Mouse (Mus musculus) frontal cortex, postnatal 14 days (tissue): Measurements from ENCODE around the gene Olfr1348.
"Not testable (repeated sequence)": the region's sequence is repeated elsewhere in the genome, so short reads cannot be mapped to it uniquely, and the experiment has no call there.

Experiments used
- DNase-seq, 2 experiments: peaks; one replicate each; pipeline ENCODE4 v3.0.0; 2022; ENCODE audit warnings: low spot score in 2 of 2

Olfr1348 gene

GRCm38 (mm10) chr7:6508648-6509047 is at the start of gene Olfr1348:
Gene Olfr1348 (minus strand): TSS chr7:6508748.
- DNase-seq: no peak

GRCm38 (mm10) chr7:6526141-6526540 is 17.6 kb upstream of the Olfr1348 start:
- no peak for DNase-seq

GRCm38 (mm10) chr7:6525001-6525400 is 16.5 kb upstream of the Olfr1348 start:
- no peak for DNase-seq

DNA sequence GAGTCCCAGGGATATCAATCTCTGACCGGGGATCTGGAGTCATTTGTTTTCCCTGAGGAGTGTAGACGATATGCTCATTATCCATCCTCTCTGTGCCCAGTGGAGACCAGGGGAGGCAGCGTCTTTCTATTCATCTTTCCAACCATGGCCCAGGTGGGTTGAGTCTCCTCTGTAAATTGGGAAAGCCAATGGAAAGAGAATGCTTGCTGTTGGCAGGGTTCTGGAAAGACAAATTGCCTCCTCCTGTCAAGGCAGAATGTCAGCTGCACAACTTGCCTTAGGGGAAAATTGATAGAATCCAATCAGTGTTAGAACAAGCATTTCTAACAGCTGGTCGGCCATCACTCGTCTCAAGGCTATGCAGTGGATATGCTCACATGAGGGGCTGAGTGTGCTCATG is 14.3 kb upstream of the Olfr1348 start, which contains the start of gene Olfr1349:
Gene Olfr1349, minus strand, starts transcription at position 101 of the 400 bp plus-strand sequence.
- no peak for DNase-seq

DNA sequence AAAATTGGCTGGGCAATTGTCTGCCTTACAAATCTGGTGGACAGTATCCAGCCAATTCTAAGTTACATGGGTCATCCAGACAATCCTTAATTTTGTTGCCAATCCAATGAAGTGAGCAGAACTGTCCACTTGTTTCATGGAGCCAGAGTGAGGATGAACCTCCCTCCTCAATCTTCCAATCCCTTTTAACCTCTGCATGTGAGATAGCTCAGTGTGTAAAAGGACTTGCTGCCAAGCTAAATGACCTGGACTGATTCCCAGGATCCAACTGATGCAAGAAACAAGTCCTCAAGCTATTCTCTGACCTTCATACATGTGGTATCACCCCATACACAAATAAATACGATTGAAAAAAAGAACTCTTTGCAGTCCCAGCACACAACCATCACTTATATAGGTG is 13.1 kb upstream of the Olfr1348 start:
- DNase-seq: no peak

GRCm38 (mm10) chr7:6499655-6500054 is 8.9 kb downstream of the Olfr1348 start, which contains the start of gene Olfr1347:
Gene Olfr1347 (minus strand): TSS chr7:6499755.
- no peak for DNase-seq

DNA sequence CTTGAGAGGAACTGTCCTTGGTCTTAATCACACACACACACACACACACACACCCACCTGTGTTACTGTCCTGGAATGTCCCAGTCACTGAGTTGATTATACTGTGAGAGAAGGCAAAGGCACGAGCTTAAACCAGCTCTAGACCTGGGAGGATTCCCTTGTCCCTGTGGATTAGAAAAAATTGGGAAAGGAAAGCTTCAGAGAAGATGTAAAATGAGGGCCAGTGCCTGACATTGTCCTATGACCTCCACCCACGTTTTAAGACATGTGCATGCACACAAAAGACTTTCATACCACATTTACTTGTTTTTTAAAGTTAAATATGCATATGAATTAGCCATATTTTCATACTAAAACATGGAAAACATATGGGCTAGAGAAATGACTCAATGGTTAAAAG is 21.7 kb downstream of the Olfr1348 start, which contains the start of gene Olfr5:
Gene Olfr5, minus strand, starts transcription at position 101 of the 400 bp plus-strand sequence.
- DNase-seq: no peak

GRCm38 (mm10) chr7:6477633-6478032 is 30.9 kb downstream of the Olfr1348 start:
- not testable (repeated sequence) for DNase-seq

DNA sequence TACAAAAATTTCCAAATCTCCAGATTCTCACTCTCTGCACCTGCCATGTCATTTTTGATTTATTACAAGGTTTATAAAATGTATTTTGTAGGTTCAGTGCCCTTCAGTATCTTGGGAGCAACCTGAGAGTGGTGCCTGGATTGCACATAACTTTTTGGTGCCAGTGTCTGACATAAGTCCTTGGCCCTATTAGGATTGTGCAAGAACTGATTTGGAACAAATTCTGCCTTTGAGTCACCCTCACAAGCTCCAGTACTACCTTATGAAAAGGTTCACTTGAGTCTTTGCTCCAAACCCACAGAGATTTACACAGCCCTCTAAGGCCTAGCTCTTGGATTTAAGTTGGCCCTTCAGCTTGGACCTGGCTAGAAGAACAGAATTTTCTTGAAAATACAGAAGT is 41.6 kb downstream of the Olfr1348 start, which contains the start of gene Olfr1346:
Gene Olfr1346, plus strand, starts transcription at position 151 of the 400 bp plus-strand sequence.
- no peak for DNase-seq

DNA sequence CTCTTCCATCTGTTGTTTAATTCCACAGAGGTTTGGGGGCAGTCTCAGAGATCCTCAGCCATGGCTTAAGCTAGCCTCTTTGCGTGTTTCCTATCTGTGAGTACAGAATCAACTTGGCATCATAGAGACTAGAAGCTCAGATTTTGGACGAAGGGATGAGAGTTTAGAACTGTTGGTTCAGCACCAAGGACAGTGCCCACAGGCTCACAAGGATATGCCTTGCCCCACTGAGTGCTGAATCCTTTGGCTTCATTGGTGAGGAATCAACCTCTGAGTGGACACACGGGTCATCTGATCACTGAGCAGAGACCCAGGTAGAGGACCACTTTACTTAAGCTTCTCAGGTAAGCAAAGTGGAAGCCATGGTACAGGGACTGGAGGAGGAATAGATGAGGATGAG is 52.1 kb downstream of the Olfr1348 start:
- DNase-seq: no peak

DNA sequence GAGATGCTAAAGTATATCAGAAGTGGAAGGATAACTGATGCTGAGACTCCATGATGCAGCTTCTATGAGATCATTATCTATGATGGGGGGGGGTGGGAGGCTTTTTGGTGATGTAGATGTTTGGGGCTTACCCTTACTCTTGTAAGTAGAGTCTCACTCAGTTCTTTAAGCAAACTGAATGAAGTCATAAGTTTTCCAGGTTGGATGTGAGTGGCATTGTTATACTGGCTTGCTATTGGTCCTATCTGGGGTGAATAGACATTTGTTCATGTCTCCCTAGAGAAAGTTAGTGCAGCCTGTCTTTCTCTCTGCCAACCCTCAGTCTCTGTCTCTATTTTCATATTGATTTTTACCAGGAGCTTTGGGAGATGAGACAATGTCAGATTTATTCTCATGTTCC is 52.7 kb downstream of the Olfr1348 start, which contains the start of gene Olfr1336:
Gene Olfr1336, plus strand, starts transcription at position 301 of the 400 bp plus-strand sequence.
- no peak for DNase-seq
